Mouse (Mus musculus): ENCODE data around the gene Iyd. TPM values are rescaled to one million over a fixed set of nuclear protein-coding genes. Genes with fewer than 3 reads are reported as not detected.

Gene Iyd
- total RNA-seq, 4 experiments from 2014 or later: not detected

- no peak for DNase-seq (ENCODE audit: low spot score in 2 of 2)
These were observed 9.3 kb downstream of the Iyd start for GRCm38 (mm10) chr10:3549384-3549783.

GRCm38 (mm10) chr10:3555128-3555527 is 15.1 kb downstream of the Iyd start:
- DNase-seq (ENCODE audit: low spot score in 2 of 2): no peak

- DNase-seq (ENCODE audit: low spot score in 2 of 2): no peak
These were observed 16.5 kb downstream of the Iyd start for GRCm38 (mm10) chr10:3556538-3556937.

GRCm38 (mm10) chr10:3559136-3559535 is 19.1 kb downstream of the Iyd start:
- DNase-seq (ENCODE audit: low spot score in 2 of 2): no peak

- DNase-seq (ENCODE audit: low spot score in 2 of 2): no peak
These were observed 22.1 kb downstream of the Iyd start for GRCm38 (mm10) chr10:3562165-3562564.

- DNase-seq (ENCODE audit: low spot score in 2 of 2): no peak
These were observed 25.1 kb downstream of the Iyd start for GRCm38 (mm10) chr10:3565126-3565525.

- DNase-seq (ENCODE audit: low spot score in 2 of 2): no peak
These were observed 27.8 kb downstream of the Iyd start for GRCm38 (mm10) chr10:3567821-3568220.

GRCm38 (mm10) chr10:3572723-3573649 is 32.9 kb downstream of the Iyd start:
- peak in 1 of 2 experiments; percentile 18 for DNase-seq (ENCODE audit: low spot score in 2 of 2)

GRCm38 (mm10) chr10:3573905-3574500 is 34.0 kb downstream of the Iyd start:
- no peak for DNase-seq (ENCODE audit: low spot score in 2 of 2)

- no peak for DNase-seq (ENCODE audit: low spot score in 2 of 2)
These were observed 50.6 kb downstream of the Iyd start for GRCm38 (mm10) chr10:3590632-3591031.

GRCm38 (mm10) chr10:3591790-3592189 is 51.8 kb downstream of the Iyd start:
- DNase-seq (ENCODE audit: low spot score in 2 of 2): no peak

GRCm38 (mm10) chr10:3596697-3597096 is 56.7 kb downstream of the Iyd start:
- no peak for DNase-seq (ENCODE audit: low spot score in 2 of 2)

GRCm38 (mm10) chr10:3597760-3598159 is 57.7 kb downstream of the Iyd start:
- no peak for DNase-seq (ENCODE audit: low spot score in 2 of 2)

Other genes starting within 250 kb of the Iyd start
- gene Ppp1r14c, start 174.2 kb upstream of the Iyd start, total RNA-seq (2022): 10 to 100 TPM; 66.7 to 86.3 (median 77.8) TPM
- gene Plekhg1, start 200.1 kb downstream of the Iyd start, total RNA-seq (2022): 1 to 10 TPM; 1.2 to 2.5 (median 1.6) TPM

Measured in gastrocnemius, adult 8-10 months (tissue).